Mouse (Mus musculus) erythroblast, adult 5-6 weeks (primary cell): ENCODE measurements around the gene Capg. TPM values are rescaled to one million over a fixed set of nuclear protein-coding genes. Genes with fewer than 3 reads are reported as not detected.
"Not testable (repeated sequence)": the region's sequence is repeated elsewhere in the genome, so short reads cannot be mapped to it uniquely, and the experiment has no call there.

Experiments used
- ATAC-seq: replicated peaks from 2 replicates; pipeline ENCODE4 v1.8.0; 2016; ENCODE audit warnings: moderate number of reproducible peaks, mild to moderate bottlenecking, moderate TSS enrichment, inconsistent platforms; ENCODE audit not compliant: poor library complexity, low FRiP score, severe bottlenecking
- total RNA-seq, 2 experiments: library from RNA; stranded (forward) in 1 of 2; stranded (reverse) in 1 of 2; fragments of 150-400 nt in 1 of 2; fragments of 200-764, 138-1000 nt in 1 of 2; gene quantifications; 2 replicates each; pipeline versions ENCODE4 v1.2.3 to v1.2.4; 2015 to 2017; ENCODE audit warnings: low replicate concordance in 2 of 2

The Capg gene
- total RNA-seq, 2 experiments from 2014 or later: 10.2 to 22.2 TPM

DNA sequence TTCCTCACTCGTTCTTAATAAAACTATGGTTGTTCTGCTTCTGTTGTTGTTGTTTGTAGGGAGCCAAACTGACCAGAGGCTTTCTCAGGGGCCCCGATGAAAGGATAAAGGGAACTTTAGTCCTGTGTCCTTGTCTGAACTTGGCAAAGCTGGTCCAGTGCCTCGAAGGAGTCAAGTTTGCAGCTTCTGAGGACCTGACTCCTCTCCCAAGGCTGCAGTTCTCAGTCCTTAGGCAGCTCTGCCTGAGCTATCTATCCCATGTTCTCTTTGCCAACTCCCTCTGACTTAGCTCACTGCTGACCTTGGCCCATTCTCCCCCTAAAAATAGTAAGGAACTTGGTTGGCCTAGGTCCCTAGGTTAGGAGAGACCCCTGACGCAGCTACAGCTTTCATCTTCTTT lies 17.1 kb upstream of the Capg start:
- ATAC-seq: no peak

DNA sequence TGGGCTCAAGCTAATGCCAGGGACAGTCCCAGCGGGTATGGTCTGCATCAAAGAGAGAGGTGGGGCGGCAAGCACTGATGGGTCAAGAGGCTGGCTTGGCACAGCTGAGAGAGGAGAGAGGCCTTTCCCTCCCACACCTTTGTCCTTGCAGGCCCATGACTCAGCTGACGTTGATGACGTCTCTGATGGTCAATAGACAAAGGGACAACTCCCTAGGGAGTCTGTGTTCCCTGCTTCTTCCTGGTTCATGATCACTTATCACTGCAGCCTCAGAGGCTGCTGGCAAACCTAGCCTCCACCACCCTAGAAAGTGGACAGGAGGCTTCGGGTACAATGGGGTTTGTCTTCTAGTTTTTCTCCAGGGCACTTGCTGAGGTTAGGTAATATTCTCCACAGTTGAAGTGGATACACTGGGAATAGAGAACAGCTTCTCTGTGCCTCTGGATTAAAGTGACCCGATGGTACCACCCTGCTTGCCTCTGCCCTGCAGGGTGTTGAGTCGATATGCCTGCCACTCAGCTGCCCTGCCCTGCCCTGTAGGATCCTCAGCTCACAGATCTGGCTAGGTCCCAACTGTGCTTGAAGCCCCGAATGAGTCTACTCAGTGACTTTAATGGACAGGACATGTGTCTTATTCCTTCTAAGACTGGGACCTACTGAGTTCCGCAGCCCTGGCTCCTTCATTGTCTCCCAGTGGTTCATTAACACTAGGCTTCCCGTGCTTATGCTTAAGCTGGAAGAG lies 15.6 kb upstream of the Capg start:
- no peak for ATAC-seq

DNA sequence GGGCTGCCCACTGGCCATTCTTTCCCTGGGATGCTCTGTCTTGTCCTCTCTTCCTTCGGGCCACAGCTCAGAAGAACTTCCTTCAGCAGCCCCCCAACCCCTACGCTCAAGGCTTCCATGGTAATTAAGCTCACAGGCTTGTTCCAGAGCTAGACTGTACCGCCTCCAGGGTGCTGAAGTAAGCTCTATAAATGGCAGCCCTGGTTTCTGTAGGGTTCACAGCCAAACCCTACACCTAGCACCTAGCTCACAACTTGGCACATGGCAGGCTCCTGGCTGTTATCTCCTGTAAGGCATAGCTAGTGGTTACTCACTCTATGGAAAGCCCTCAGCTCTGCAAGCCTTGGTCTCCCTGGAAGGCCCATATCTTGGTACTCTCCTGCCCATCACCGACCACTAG lies 11.6 kb upstream of the Capg start:
- ATAC-seq: no peak

- not testable (repeated sequence) for ATAC-seq
Observed at GRCm38 (mm10) chr6:72533555-72533954, 10.6 kb upstream of the Capg start.

GRCm38 (mm10) chr6:72534035-72534809 lies 10.0 kb upstream of the Capg start:
- ATAC-seq: peak; percentile 62; the same call in 1 of the 2 replicates

DNA sequence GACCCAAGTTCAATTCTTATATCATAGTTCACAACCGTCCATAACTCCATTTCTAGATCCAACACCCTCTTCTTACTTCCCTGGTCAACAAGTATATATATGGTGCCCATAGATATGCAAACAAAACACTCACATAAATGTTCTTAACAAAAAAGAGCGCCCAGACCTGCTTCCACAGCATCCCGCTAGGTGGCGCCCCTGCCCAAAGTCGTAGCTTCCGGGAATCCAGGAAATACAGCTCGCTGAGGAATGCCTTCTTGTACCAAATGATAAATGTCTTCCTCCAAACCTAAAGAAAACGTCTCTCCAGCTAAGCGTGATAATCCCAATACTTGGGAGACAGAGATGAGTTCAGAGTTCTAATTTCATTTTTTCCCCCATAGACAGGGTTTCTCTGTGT lies 9.0 kb upstream of the Capg start:
- ATAC-seq: peak; percentile 66

- no peak for ATAC-seq
Observed at GRCm38 (mm10) chr6:72537998-72538500, 6.1 kb upstream of the Capg start.

- peak; percentile 84 for ATAC-seq
Observed at GRCm38 (mm10) chr6:72538562-72539031, 5.6 kb upstream of the Capg start.

GRCm38 (mm10) chr6:72543265-72543850 lies 833 bp upstream of the Capg start:
- no peak for ATAC-seq

- ATAC-seq: no peak
Observed at GRCm38 (mm10) chr6:72545377-72545776, 1.2 kb downstream of the Capg start.

DNA sequence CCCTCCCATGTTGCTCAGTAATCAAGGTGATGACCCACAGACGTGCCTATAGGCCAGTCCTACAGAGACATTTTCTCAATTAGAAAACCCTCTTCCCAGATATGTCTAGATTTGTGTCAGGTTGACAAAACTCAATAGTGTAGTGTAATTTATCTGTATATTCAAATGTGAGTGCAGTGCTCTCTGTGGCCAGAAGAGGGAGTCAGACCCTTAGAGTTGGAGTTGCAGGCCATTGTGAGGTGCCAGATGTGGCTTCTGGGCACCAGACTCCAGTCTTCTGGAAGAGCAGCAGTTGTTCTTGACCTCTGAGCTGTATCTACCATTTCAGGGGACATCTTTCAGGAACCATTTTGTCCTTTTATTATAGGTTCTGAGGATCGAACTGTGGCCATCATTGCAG lies 2.9 kb downstream of the Capg start:
- ATAC-seq: no peak

- no peak for ATAC-seq
Observed at GRCm38 (mm10) chr6:72547862-72548261, 3.7 kb downstream of the Capg start.

DNA sequence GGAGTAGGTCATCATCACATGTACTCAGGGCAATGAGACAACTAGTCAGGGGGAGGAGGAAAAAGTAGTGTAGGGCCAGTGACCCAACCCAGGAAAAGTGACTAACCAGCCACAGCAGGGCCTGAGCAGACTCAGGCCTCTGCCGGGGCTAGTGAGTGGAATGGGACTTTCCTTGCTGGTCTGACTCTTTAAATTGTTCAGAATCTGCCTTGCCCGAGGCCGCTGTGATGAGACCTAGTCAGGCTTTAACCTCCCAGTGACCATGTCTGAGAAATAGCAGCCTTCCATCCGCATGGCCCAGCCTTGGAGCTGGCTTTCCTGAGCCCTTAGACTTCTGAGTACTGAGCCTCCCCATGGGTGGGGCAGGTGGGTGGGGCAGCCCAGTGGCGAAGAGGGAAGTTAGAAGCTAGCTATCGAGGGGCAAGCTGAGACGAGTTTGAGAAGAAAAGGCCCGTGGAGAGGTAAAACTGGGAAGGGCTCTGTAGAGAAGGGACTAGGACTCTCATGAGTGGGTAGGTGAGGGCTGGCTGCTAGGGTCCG lies 4.9 kb downstream of the Capg start:
- peak; percentile 61; the same call in 1 of the 2 replicates for ATAC-seq

DNA sequence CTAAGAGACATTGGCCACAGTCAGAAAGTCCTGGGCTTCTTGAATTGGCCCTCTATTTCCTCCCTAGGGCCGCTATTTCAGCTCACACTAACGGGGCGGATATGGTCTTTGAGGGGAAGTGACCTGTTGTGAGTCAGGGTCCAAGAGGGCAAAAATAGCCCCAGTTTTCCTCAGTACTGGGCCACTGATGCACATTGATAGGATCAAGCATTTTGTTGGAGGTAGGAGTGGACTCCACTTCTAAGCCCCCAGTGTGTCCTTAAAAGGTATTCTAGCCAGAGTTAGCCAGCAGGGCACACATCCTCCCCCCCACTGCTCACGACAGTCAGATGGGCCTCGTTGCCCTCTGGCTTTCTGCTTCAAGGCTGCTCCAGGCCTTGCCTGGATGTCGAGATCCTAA lies 5.8 kb downstream of the Capg start:
- no peak for ATAC-seq

DNA sequence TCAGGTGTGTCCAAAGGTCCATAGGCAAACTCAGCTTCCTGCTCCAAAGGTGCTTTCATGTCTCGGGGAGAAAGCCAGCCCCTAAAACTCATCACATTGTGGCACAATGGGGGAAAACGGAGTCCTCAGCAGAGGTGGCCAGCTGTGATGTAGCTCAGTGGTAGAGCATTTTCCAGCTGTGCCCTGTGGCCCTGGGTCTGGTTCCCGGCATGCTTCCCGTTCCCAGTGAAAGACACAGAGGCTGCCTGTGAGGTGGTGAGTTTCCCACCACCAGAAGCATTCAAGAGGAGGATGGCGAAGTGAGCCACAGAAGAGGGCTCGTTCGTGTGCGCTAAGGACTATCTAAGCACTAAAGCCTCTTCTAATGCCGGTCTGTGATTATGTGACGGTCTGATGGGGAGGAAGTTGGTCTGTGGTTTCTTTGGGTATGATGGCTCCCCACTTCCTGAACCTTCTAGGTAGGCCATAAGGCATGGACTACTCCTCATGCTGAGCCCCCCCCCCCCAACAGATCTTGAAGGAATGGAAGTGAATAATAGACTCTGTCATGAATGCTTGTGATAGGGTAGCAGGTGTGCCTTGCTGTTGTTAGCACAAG lies 6.4 kb downstream of the Capg start:
- ATAC-seq: no peak

- peak; percentile 23; the same call in 1 of the 2 replicates for ATAC-seq
Observed at GRCm38 (mm10) chr6:72552171-72553078, 8.2 kb downstream of the Capg start.

DNA sequence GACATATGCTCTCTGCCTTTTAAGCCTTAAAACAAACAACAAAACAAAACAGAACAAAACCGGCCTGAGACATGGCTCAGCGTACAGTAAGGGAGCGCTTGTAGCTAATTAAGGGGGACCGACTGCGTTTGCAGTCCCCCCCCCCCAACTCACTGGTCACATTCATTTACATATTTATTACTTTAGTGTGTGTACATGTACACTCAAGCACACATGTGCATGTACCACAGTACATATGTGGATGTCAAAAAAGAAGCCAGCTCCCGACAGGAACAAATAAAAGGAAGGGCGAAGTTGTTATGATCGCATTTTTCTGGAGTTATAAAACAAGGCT lies 8.9 kb downstream of the Capg start:
- ATAC-seq: no peak

GRCm38 (mm10) chr6:72560801-72561200 lies 16.6 kb downstream of the Capg start:
- no peak for ATAC-seq

DNA sequence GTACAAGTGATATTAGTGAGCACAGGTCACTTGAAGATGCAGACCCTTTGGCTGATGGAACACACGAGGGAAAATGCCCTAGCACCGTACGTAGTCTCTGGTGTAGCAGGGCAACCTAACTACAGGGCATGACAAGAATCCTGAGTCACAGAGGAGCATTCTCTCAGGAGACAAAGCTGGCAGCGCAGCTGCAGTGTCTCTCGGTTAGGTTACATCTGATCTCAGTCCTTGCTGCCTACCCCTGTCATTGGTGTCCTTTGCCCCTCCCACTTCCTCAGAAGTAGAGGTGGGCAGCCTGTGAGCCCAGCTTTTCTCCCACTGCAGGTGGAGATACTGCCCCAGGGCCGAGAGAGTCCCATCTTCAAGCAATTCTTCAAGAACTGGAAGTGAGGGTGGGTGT lies 18.3 kb downstream of the Capg start:
- no peak for ATAC-seq
